ENCODE assay signal across 1 mouse cellular context in the genomic region with DNA sequence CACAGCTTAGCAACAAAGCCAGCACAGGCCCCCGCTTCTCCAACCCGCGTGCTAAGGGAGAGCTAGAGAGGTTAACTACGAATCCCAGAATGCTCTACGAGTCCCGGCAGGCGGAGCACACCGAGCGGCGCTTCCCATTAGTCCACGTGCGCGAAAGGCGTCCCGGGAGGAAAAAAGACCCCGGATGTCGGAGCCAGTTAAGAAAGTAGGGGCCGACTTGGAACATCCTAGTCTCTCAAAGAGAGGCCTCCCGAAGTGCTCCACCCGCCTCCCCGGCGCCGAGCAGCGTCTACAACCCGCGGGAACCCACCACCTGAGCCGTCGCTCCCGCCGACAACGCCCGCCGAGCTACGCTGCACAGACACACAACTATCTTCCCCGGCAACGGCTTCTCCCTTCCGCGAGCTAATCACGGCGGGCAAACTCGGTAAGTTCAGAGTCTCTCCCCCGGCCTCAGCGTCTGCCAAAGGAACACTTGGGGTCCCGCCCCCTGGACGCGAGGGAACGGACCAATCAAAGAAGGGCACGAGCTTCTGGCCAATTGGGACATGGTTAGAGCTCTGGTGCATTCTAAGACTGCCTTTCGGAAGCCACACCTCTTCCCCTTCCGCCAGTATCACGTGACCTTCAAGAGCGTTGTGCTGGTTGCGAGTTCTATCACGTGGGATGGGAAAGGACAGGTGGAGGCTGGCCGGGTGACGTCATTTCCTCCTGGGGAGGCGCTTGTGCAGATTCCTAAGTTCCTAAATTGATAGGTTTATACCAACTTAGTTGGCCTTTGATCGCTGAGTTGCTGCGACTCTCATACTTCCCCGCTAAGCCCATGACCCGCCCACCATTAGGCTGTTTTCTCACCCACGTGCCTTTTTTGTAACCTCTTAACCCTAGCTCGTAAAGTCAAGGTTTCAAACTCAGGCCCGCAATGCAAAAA.
A peak's percentile ranks its signal among the peaks of the same experiment; 100 is the strongest.
TF ChIP-seq lines count a peak whose summit lies in the region.

TSS of gene BC024978 (plus strand) at position 101 of the 931 bp plus-strand sequence.
TSS of gene Snrpa (minus strand) at position 591 of the 931 bp plus-strand sequence.

TF ChIP-seq in CH12.LX, 34 proteins besides CTCF, POLR2A, EP300 and RAD21 (continued from another document):
- TF ChIP-seq E2F4 (IDR thresholded peaks at IDR 0.05; ENCODE audit: insufficient replicate concordance, low read depth, low read length) (no peak), UBTF (IDR thresholded peaks at IDR 0.05; ENCODE audit: low read depth, low read length) (no peak), IRF4 (IDR thresholded peaks at IDR 0.05; ENCODE audit: low read depth, low read length) (no peak), RCOR1 (conservative IDR thresholded peaks at IDR 0.05; ENCODE audit: low read depth, low read length) (no peak), CHD1 (IDR thresholded peaks at IDR 0.05; ENCODE audit: low read depth, low read length) (peak; percentile 53), ZNF384 (IDR thresholded peaks at IDR 0.05; ENCODE audit: low read depth, low read length) (no peak), TCF12 (IDR thresholded peaks at IDR 0.05; ENCODE audit: low read depth, low read length) (peak; percentile 83), ZKSCAN1 (IDR thresholded peaks at IDR 0.05; ENCODE audit: borderline replicate concordance, low read depth, low read length) (no peak), KAT2A (IDR thresholded peaks at IDR 0.05; ENCODE audit: insufficient replicate concordance, low read length) (peak; percentile 81; the same call in 1 of the 2 replicates), USF2 (conservative IDR thresholded peaks at IDR 0.05; ENCODE audit: low read depth, low read length) (peak; percentile 99), GABPA (IDR thresholded peaks at IDR 0.05; ENCODE audit: insufficient replicate concordance, low read depth, low read length) (no peak; the same call in 1 of the 2 replicates), SMC3 (IDR thresholded peaks at IDR 0.05; ENCODE audit: low read depth, low read length) (no peak), JUN (IDR thresholded peaks at IDR 0.05; ENCODE audit: insufficient read depth, low read depth, low read length) (peak; percentile 90), SIN3A (IDR thresholded peaks at IDR 0.05; ENCODE audit: low read length) (peak; percentile 83; the same call in 1 of the 2 replicates), HCFC1 (IDR thresholded peaks at IDR 0.05; ENCODE audit: low read depth, low read length) (peak; percentile 87), MYC (IDR thresholded peaks at IDR 0.05; ENCODE audit: low read depth, low read length) (peak; percentile 96), CHD2 (IDR thresholded peaks at IDR 0.05; ENCODE audit: low read length) (no peak), NRF1 (IDR thresholded peaks at IDR 0.05; ENCODE audit: low read depth, low read length) (peak; percentile 40; the same call in 1 of the 2 replicates), NELFE (IDR thresholded peaks at IDR 0.05; ENCODE audit: low read depth, low read length) (peak; percentile 54), ZMIZ1 (IDR thresholded peaks at IDR 0.05; ENCODE audit: low read depth, low read length) (peak; percentile 60; the same call in 1 of the 2 replicates), MAZ (IDR thresholded peaks at IDR 0.05; ENCODE audit: low read depth, low read length) (no peak), PAX5 (IDR thresholded peaks at IDR 0.05; ENCODE audit: low read length) (no peak), JUND (conservative IDR thresholded peaks at IDR 0.05; ENCODE audit: low read depth, low read length) (peak; percentile 94), MEF2A (IDR thresholded peaks at IDR 0.05; ENCODE audit: borderline replicate concordance, low read depth, low read length) (no peak), ZC3H11A (IDR thresholded peaks at IDR 0.05; ENCODE audit: low read depth, low read length) (no peak), POLR2AphosphoS2 (IDR thresholded peaks at IDR 0.05; ENCODE audit: low read depth, low read length) (0 out of 2 replicates have a peak, but pooled peaks have one; percentile 67), ELF1 (IDR thresholded peaks at IDR 0.05; ENCODE audit: low read depth, low read length) (peak; percentile 86), USF1 (IDR thresholded peaks at IDR 0.05; ENCODE audit: low read depth, low read length) (peak; percentile 100)
